Mouse (Mus musculus) adrenal gland, postnatal 10 days (tissue): ENCODE results near the gene Amacr. TPM values are rescaled to one million over a fixed set of nuclear protein-coding genes. Genes with fewer than 3 reads are reported as not detected.
"Not testable (repeated sequence)": the region's sequence is repeated elsewhere in the genome, so short reads cannot be mapped to it uniquely, and the experiment has no call there.

Experiments used
- DNase-seq: peaks from one replicate; pipeline ENCODE4 v3.0.0; 2021; ENCODE audit warnings: mixed read lengths
- long read RNA-seq, 2 experiments: library from polyadenylated mRNA; stranded (forward); transcript quantifications; one replicate each; pipeline ENCODE4 v2.0.0; 2021
- total RNA-seq, 2 experiments: library from RNA; stranded (reverse); gene quantifications; 2 replicates each; pipeline ENCODE4 v1.2.3; 2021

Amacr gene
- 10 to 100 TPM; 33.8 to 40.5 TPM for total RNA-seq
- long read RNA-seq, experiment 1, transcript Amacr-201 (5 exons, 2,577 nt) = major isoform, 94 of 104 reads
- long read RNA-seq, experiment 1, partial matches to known transcripts = 3 of 104 reads
- long read RNA-seq, experiment 1, other reads (novel, unspliced or antisense) = 7 of 104 reads
- long read RNA-seq, experiment 2, transcript Amacr-201 (5 exons, 2,577 nt) = major isoform, 56 of 60 reads
- long read RNA-seq, experiment 2, partial matches to known transcripts = 2 of 60 reads
- long read RNA-seq, experiment 2, other reads (novel, unspliced or antisense) = 2 of 60 reads

DNA sequence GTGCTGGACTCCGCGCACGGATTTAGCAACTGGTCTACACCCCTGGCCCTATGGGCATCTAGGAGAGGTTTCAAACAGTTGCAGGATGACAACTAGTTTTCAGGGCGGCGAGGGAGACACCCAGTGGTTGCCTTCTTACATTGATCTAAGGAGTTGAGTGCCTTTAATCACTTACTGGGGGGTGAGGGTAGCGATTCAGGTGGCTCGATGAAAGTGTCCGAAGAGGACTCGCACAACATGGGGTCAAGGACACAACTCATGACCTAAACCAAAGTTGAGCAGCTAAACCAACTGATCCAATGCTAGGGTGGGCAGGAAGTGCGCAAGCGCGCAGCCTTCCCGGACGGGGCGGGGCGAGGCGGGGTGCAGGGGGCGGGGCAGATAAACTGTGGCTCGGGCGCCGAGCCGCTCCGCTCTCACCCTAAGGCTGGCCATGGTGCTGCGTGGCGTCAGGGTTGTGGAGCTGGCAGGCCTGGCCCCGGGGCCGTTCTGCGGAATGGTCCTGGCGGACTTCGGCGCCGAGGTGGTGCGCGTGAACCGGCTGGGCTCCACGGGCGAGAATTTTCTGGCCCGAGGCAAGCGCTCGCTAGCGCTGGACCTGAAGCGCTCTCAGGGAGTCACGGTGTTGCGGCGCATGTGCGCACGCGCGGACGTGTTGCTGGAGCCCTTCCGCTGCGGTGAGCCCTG lies at the start of gene Amacr:
TSS of gene Amacr (plus strand) at position 380 of the 687 bp plus-strand sequence.
- DNase-seq = peak; percentile 95

DNA sequence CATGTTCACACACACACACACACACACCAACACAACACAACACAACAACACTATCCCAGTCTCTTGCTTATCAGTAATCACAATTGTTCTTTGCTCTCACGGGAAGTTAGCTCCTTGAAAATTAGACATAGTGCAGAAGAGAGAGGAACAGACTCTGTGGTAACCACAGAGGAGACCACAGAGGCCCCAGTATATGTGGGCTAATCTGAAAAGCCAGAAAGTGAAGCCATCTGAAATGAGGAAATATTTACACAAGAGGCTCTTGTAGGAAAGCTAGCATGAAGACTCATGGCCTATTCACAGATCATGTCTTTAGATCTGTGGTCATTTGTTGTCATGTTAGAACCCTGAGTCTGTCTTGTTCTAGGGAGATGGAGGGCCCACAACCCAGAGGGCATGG lies 47.6 kb upstream of the Amacr start:
- DNase-seq = no peak

DNA sequence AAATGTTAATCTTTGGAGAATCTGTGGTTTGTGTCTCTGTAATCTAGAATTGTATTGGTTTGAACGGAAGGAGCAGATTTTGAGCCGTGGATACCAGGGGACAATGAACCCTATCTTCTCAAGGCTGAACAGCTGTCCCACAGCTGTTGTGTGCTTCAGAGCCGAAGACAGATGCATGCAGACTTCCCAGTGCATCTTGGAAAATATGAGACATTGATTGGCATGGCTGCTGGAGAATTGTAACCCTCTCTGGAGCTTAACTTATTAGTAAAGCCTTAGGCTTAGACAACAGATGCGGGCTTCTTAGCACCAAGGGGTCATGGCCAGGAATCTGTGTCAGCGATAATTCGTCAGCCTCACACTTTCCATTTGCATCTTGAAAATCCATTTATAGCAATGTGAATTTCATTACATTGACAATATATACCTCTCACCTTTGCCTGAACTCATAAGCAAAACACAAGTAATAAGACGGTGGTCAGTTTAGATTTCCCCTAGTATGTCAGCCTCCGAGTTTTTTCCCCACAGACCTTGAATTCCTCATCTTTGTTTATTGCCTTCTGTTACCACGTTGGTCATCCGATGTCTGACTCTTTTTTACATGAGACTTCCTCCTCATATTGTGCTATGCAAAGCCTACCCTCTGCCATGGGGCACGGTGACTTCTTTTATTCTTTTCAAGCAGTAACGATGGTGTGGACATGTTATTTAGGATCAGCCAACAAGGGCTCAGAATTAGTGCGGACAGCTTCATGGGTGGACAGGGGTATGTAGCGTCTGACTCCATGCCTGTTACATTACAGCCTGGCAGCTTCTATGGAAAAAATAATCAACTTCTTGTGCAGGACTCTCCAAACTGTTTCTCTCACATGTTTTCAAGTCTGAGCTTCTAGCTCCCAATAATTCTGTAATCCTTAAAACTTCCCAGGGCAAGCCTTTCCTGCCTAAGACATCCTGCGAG lies 41.1 kb upstream of the Amacr start:
- no peak for DNase-seq

DNA sequence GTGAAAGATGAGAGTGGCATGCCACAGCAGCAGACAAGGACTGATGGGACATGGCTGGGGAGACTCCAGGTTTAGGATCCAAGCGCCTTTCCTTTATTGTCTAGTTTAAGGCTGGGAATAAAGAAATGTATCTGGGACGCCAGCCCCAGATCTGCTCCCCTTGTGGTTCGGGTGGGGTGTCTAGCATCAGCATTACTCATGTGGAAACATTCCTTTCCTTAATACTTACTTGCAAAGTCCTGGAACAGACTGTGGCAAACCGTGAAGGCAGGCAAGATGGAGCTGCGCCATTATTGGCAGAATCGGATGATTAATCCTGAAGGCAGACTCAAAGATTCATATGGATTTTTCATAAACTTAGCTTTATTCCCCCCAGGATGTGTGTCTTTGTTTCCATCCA lies 39.7 kb upstream of the Amacr start:
- DNase-seq = no peak

DNA sequence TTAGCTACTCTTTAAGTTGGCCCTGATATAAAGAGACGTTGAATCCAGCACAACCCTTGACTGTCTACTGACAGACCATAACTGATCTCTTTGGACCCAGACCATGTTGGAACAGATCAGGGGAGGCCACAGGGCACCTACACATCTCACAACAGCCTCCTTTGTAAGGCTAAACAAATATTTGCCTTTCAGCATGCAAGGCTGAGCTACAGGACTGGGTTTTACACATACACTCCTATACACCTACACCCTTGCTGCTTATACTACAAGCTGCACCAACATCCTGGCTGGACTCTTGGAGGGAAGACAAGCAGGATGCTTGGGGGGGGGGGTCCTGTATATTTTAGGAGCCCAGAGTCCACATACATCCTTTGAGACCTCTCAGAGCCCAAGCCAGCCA lies 33.7 kb upstream of the Amacr start:
- no peak for DNase-seq

DNA sequence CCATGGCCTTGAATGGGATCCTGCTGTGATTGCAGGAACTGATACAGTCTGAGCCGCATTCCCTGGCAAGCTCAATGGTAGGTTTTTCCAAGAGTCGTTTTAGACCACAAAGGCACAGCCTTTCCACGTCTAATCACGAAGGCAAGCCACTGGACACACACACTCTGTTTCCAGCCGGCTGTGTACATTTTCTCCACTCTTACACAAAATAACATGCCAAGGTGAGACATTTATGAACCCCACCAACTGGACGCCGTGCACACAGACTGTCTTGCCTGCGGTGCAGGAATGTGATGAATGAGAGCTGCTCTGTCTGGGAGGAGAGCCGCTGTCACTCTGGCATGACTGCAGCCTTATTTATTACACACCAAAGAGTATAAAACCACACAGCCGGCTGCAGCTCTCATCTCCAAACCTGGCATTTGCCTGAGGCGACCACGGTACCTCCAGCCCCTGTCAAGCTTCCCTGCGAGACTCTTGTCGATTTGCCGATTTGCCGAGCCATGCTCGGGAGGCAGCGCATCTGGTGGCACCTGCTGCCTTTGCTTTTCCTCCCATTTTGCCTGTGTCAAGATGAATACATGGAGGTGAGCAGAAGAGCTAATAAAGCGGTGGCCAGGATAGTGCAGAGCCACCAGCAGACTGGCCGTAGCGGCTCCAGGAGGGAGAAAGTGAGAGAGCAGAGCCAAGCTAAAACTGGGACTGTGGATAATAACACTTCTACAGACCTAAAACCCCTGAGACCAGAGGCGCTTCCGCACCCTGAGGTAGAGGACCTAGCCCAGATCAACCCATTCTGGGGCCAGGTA lies 29.4 kb upstream of the Amacr start, which contains the start of gene C1qtnf3:
TSS of gene C1qtnf3 (plus strand) at position 382 of the 809 bp plus-strand sequence.
- DNase-seq = no peak

DNA sequence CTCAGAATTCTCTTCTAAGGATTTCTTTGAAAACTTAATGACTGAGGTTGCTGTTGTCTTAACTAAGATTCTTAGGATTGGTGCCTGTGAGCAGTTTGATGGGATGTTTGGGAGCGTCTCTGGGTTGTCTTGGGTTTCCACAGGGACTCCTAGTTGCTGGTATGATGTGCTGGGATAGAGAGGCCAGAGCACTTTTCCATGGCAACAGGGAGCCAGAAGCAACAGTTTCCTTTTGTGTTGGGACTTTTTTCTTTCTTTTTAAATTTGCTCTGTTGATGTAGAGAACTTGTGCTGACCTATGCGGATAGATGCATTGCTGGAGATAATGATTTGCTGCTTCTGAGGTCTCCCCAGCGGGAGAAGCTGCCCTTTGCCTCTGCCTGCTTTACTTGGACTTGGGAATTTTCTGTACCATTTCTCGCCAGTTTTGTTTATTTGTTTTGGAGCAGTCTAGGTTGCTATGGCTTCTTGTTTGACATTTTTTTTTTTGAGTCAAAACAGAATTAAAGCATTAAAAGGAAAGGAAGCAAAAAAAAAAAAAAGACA lies 28.7 kb upstream of the Amacr start:
- DNase-seq = no peak

DNA sequence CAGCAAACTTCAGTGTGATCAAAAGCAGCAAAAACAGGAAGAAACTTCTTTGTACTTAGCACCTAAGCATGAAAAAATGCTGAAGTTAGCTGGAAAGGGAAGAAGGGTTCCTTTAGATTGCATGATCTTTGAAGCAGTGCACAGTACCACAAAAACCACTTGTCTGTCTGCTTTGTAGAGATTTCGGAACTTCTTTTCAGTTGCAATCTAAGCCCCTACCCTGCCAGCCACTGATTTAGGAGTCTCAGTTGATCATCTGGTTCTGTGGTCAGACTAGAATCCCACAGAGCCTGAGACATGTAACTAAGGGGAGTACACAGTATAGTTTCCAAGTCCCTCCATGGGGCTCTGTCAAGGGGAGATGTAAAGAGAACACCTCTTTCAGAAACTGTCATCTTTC lies 28.1 kb upstream of the Amacr start:
- DNase-seq = no peak

DNA sequence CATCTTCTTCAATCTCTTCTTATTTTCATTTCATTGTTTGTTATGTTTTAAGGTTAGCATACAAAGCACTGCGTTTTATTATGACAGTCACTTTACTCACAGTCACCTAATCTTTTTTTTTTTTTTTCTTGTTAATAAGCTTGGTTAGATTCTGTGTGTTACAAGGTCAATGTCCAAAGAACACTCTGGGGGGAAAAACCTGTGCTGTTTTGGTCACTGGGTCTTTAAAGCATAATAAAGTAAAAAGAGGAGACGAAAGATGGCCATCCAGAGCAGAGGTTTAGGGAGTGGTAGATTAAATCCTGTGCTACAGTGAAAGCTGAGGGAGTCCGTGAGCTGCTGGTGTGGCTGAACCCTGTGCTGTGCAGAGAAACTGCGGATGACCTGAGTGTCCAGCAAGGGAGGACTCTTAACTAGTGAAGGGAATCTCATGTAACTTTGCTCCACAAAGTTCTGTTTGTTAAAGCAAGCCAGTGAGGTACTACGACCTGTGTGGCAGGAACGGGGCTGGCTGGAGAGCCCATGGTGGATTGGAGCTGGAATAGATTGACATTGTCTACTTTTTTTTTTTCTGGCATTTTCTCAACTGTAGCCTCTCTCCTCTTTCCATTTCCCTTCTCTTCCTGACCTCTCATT lies 27.1 kb upstream of the Amacr start:
- DNase-seq = no peak

DNA sequence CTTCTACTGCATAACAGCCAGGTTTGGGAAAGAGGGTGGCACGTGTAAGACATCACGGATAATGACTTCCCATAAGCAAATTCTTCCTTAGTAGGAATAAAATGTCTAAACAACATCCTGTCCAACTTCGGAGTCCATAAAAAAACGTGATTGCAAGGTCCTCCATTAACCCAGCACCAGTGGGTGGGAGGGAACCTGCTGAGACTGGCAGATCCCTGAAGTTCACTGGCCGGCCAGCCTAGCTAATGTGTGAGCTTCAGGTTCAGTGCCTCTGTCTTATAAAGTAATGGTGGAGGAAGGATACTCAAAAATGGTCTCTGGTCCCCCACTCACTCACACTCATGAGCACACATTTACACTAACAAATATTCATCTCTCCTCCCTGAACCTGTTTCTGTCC lies 26.4 kb upstream of the Amacr start:
- no peak for DNase-seq

DNA sequence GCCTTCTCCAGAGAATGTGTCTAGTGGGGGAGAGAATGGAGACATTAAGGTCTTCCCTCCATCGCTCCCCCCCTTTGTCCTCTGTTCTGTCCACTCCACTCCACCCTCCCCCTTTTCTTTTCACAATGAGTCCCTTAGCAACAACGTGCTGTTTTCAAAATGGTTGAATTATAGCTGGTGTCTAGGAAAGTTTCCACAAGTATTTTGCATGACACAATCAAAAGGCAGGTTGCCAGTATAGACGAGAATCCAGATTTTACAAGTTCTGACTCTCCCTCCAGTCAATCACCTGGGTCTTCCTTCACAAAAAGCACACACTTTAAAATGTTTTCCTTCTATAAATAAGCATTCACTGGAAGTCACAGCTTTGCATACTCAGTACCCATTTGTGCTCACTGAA lies 24.9 kb upstream of the Amacr start:
- peak; percentile 18 for DNase-seq

DNA sequence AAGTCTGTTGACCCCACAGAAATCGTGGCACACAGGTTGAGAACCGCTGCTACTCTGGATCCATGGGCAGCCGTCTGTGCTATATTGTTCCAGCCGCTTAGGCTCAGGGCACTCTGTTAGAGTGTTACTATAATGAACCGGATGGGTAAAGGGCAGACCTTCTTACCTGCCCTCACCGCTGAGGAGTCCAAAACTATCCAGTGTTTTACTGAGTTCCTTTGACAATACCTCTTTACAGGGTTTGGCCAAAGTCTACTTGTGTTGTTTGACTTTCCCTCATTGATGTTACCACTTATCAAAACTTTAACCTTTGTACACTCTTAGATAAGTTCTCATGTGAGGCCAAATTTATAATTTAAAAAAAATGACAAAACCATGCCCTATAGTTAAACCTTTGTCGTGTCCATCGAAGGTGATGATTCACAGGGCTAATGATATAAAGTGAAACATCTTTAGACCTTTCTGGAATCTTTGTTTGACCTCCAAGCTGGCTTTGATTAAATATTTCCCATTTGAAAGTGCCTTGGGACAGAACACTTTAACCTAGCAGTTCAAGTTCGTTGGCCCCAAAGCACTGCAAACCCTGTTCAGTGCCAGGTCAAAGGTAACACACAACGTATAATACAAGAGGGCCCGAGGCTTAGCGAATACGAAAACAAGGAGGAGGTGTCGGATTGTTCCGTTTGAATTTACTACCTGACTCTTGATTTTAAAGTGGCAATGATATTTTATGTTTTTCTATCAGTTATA lies 22.1 kb upstream of the Amacr start:
- DNase-seq = peak; percentile 48

DNA sequence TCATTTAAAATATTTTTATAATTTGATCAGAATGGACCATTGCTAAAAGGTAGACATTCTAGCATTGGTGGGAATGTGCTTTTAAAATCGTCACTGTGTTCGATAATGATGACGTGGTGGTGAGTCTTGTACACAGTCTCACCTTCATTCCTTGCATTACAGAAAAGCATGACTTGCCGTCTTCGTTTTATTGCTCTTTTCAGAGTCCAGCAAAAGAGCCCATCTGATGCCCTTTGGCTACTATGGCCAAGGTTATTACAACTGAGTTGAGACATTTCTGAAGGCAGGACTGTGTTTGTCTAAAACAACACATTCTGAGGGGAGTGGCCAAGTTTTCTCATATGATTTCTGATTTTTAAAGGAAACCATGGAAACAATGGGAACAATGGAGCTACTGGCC lies 21.3 kb upstream of the Amacr start:
- DNase-seq = no peak

DNA sequence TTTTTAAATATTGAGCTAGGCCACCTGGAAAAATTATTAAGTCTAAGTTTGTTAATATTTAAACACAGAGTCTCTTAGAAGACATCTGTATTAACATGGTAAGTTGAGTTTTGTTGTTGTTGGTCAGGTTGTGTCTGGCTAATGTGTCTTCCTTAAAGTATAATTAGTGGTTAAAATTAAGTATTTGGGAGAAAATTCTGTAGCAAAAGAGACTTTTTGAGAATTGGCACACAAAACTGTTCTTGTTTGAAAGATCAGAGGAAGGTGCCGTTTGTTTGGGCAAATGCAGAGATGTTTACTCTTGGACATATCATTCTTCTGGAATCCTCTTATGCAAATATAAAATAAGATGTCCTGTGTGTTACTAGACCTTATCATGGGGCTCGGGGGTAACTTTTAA lies 19.0 kb upstream of the Amacr start:
- DNase-seq = no peak

DNA sequence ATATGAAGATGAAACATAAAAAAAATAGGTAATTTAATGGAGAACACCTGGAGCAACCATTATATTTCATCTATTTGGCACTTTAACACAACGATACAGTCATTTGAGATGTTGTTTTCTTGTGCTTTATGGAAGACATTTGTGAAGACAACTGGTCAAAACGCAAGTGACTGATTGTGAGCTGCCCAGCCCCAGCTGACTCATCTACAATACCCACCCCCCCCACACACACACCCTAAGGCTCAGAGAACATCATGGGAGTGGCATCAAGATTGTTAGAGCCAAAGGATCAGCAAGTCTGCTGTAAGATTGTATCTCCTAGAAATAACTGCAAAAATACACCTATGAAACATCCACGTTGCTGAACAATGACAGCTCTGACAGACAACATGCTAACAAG lies 12.1 kb upstream of the Amacr start:
- no peak for DNase-seq

DNA sequence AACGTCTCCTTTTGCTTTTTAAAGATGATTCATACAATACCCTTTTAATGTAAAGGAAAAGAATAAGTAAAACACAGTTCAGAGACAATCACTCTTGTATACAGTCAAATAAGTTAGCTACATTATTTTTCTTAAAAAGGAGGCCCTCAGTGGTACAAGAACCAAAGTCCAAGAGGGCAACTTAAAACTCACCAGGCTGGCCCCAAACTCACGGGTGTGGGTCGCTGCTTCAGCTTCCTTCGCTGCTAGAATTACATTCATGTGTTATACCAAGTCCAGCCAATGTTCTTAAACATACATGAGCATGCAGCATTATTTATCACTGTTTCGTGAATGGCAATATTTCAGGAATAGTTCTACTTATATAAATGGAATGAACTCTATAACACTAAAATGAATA lies 10.8 kb upstream of the Amacr start:
- no peak for DNase-seq

DNA sequence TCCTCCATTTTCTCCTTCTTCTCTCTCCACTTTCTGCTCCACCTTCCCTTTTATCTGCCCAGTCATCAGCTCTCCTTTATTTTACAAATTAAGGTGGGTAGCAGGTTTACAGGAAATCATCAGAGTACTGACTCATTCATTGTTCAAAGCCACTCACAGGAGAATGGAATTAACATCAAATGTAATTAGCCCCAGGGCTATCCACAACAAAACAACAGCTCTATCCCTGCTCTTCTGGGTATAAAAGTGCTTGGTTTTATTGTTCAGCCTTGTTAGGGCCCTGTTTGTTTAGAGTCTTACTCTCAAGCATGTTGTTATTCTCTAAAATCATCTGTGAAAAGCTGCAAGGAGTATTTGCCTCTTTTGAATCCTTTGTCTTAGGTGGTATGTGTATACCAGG lies 4.4 kb upstream of the Amacr start:
- no peak for DNase-seq

DNA sequence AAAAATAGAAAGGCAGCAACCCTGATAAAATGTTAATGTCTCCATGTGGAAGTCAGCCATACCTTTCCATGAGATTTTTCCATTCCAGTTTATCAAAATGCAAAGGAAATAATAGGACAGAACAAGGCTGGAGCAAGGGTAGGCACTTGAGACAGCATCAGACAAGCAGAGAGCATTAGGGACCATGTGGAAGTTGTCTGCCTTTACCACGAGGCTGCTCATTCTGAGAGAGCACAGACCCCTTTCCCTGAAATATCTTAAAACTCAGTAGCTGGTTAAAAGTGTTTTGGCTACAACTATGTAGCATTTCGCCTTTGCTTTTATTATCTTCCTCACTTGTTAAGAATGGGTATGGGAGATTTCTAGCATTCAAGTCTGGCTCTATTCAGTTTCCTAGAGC lies 844 bp upstream of the Amacr start:
- no peak for DNase-seq

DNA sequence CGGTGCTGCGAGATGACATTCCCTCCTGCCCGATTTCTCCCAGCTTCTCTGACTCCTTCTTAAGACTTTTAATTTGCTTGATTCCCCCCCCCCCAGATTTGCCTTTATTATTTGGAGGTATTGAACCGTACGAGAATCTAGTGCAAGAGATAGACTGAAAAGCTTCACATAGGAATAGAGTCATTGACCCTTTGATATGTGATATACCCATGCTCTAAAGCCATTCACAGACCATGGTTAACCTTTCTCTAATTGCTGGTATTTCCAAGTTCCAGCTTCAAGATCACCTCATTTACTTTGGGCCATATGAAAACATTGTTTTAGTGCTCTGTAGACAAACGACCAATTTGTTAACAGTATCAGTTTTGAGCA lies 494 bp downstream of the Amacr start:
- DNase-seq = no peak

DNA sequence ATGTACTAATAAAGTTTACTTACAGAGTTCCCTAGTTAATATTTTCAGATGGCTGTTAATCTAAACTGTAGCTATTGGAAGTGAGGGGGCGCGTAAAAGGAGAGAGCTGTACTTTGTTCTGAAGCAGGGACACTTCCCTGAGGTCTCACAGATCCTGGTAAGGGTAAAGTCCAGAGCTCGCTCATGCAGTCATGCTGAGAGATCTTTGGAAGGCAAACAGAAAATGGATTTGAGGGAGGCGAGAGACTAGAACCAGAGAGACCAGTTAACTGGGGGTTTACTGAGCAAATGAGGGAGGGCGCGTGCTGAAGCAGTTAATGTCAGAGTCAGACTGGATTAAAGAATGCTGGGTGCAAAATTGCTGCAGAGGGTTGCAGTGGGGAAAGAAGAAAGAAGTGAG lies 4.2 kb downstream of the Amacr start:
- DNase-seq = no peak

DNA sequence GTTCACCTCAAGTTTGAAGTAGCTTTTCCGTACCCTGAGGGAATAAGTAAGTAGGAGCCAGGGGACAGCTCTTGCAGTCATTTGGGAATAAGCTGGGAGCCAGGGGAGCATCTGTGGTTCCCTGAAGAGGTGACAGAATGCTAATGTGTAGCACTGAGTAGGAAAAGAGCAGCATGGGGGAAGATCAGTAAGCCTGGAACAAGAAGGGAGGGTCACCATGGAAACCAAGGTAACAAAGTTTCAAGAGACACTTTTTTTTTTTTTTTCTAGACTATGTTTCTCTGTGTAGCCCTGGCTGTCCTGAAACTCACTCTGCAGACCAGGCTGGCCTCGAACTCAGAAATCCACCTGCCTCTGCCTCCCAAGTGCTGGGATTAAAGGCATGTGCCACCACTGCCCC lies 4.9 kb downstream of the Amacr start:
- not testable (repeated sequence) for DNase-seq
